Mouse (Mus musculus): ENCODE data around the gene Kcnc1. TPM values are rescaled to one million over a fixed set of nuclear protein-coding genes. Genes with fewer than 3 reads are reported as not detected.

The Kcnc1 gene
- total and polyA plus RNA-seq, 3 experiments: 0.08 to 0.14 TPM; not detected in 1

- no peak for DNase-seq (ENCODE audit: extremely low read depth)
- H3K9ac ChIP-seq (ENCODE audit: insufficient read depth, low read depth): no peak overlapping the region
- H3K27ac ChIP-seq (ENCODE audit: insufficient read depth, low read depth): no peak overlapping the region
- in situ Hi-C loops (cut with MboI; ENCODE audit: low pct_ligation_motif_present, low pct_unique_long_range_greater_than_20kb, low sequenced_read_pairs): no loop called here
- H3K4me2 ChIP-seq (ENCODE audit: insufficient read depth, low read depth, poor library complexity, severe bottlenecking): no peak overlapping the region
- no peak for TF ChIP-seq NRF1 (IDR thresholded peaks at IDR 0.05; ENCODE audit: low read depth, low read length)
- TF ChIP-seq GABPA (IDR thresholded peaks at IDR 0.05; ENCODE audit: insufficient replicate concordance, low read depth, low read length): no peak
- no peak for TF ChIP-seq MAFK (IDR thresholded peaks at IDR 0.05; ENCODE audit: insufficient replicate concordance, low read length)
- TF ChIP-seq SIN3A (IDR thresholded peaks at IDR 0.05; ENCODE audit: low read length): no peak
- TF ChIP-seq USF2 (conservative IDR thresholded peaks at IDR 0.05; ENCODE audit: low read depth, low read length): no peak
- no peak for TF ChIP-seq IRF4 (IDR thresholded peaks at IDR 0.05; ENCODE audit: low read depth, low read length)
- no peak for TF ChIP-seq ETS1 (conservative IDR thresholded peaks at IDR 0.05; ENCODE audit: low read depth, low read length)
- no peak for TF ChIP-seq CTCF (conservative IDR thresholded peaks at IDR 0.05 in 1 of 2, IDR thresholded peaks at IDR 0.05 in 1 of 2; ENCODE audit: low read depth in 2 of 2, low read length in 2 of 2)
- H3K27me3 ChIP-seq (replicated peaks): no peaks in the 10 kb centered on the region
- H3K79me2 ChIP-seq (replicated peaks; ENCODE audit: control insufficient read depth, extremely low read depth, insufficient read depth, poor library complexity, severe bottlenecking): no peaks in the 10 kb centered on the region
- dilution Hi-C loops (cut with MboI; ENCODE audit: extremely low pct_ligation_motif_present, extremely low pct_unique_long_range_greater_than_20kb, low sequenced_read_pairs): no loop called here
- no peak overlapping the region for H3K4me3 ChIP-seq (replicated peaks in 1 of 3; ENCODE audit: low read depth in 2 of 3, low read length in 2 of 3, poor library complexity in 1 of 3)
- peaks cover 0 to 4% of the 10 kb centered on the region in 2 experiments for H3K36me3 ChIP-seq (replicated peaks in 1 of 2; ENCODE audit: control insufficient read depth in 1 of 2, insufficient read depth in 1 of 2, low read length in 1 of 2)
- H3K4me1 ChIP-seq (ENCODE audit: control insufficient read depth in 1 of 2, insufficient read depth in 2 of 2): peaks cover 10 to 41% of the 10 kb centered on the region in 2 experiments
- H3K9me3 ChIP-seq (replicated peaks; ENCODE audit: low read length): no peaks in the 10 kb centered on the region
Observed at GRCm38 (mm10) chr7:46479793-46480192, 83.5 kb downstream of the Kcnc1 start.

- dilution Hi-C loops (cut with MboI; ENCODE audit: extremely low pct_ligation_motif_present, extremely low pct_unique_long_range_greater_than_20kb, low sequenced_read_pairs): no loop called here
- in situ Hi-C loops (cut with MboI; ENCODE audit: low pct_ligation_motif_present, low pct_unique_long_range_greater_than_20kb, low sequenced_read_pairs): no loop called here
- no peaks in the 10 kb centered on the region for H3K27me3 ChIP-seq (replicated peaks)
- no peak for DNase-seq (ENCODE audit: extremely low read depth)
- no peak overlapping the region for H3K4me2 ChIP-seq (ENCODE audit: insufficient read depth, low read depth, poor library complexity, severe bottlenecking)
- H3K79me2 ChIP-seq (replicated peaks; ENCODE audit: control insufficient read depth, extremely low read depth, insufficient read depth, poor library complexity, severe bottlenecking): no peaks in the 10 kb centered on the region
- no peak overlapping the region for H3K9ac ChIP-seq (ENCODE audit: insufficient read depth, low read depth)
- TF ChIP-seq HCFC1 (IDR thresholded peaks at IDR 0.05; ENCODE audit: low read depth, low read length) (no peak), IRF4 (IDR thresholded peaks at IDR 0.05; ENCODE audit: low read depth, low read length) (no peak), POLR2A (IDR thresholded peaks at IDR 0.05; ENCODE audit: low read depth, low read length) (no peak), TCF12 (IDR thresholded peaks at IDR 0.05; ENCODE audit: low read depth, low read length) (no peak), KAT2A (IDR thresholded peaks at IDR 0.05; ENCODE audit: insufficient replicate concordance, low read length) (no peak), MEF2A (IDR thresholded peaks at IDR 0.05; ENCODE audit: borderline replicate concordance, low read depth, low read length) (no peak), ETS1 (conservative IDR thresholded peaks at IDR 0.05; ENCODE audit: low read depth, low read length) (no peak), RAD21 (IDR thresholded peaks at IDR 0.05; ENCODE audit: low read depth, low read length) (no peak), USF1 (IDR thresholded peaks at IDR 0.05; ENCODE audit: low read depth, low read length) (no peak), PAX5 (IDR thresholded peaks at IDR 0.05; ENCODE audit: low read length) (no peak), MAZ (IDR thresholded peaks at IDR 0.05; ENCODE audit: low read depth, low read length) (no peak), USF2 (conservative IDR thresholded peaks at IDR 0.05; ENCODE audit: low read depth, low read length) (no peak), TBP (conservative IDR thresholded peaks at IDR 0.05; ENCODE audit: low read depth, low read length) (no peak), ZC3H11A (IDR thresholded peaks at IDR 0.05; ENCODE audit: low read depth, low read length) (no peak), E2F4 (IDR thresholded peaks at IDR 0.05; ENCODE audit: insufficient replicate concordance, low read depth, low read length) (no peak), EP300 (IDR thresholded peaks at IDR 0.05; ENCODE audit: low read length) (no peak), ELF1 (IDR thresholded peaks at IDR 0.05; ENCODE audit: low read depth, low read length) (no peak)
- H3K9me3 ChIP-seq (replicated peaks; ENCODE audit: low read length): no peaks in the 10 kb centered on the region
- peaks cover 0 to 7% of the 10 kb centered on the region in 2 experiments for H3K36me3 ChIP-seq (replicated peaks in 1 of 2; ENCODE audit: control insufficient read depth in 1 of 2, insufficient read depth in 1 of 2, low read length in 1 of 2)
- H3K4me3 ChIP-seq (replicated peaks in 1 of 3; ENCODE audit: low read depth in 2 of 3, low read length in 2 of 3, poor library complexity in 1 of 3): no peak overlapping the region
- H3K4me1 ChIP-seq (ENCODE audit: control insufficient read depth in 1 of 2, insufficient read depth in 2 of 2): peaks cover 10 to 46% of the 10 kb centered on the region in 2 experiments
- no peak overlapping the region for H3K27ac ChIP-seq (ENCODE audit: insufficient read depth, low read depth)
Observed at GRCm38 (mm10) chr7:46482099-46482531, 85.8 kb downstream of the Kcnc1 start.

Measured in CH12.LX (cell line).